Mouse (Mus musculus) Muller cell, postnatal 12 days (primary cell): Measurements from ENCODE around the gene Ugt1a7c.

Experiments
- DNase-seq: peaks from one replicate; pipeline ENCODE4 v3.0.0-alpha.2; 2015; ENCODE audit errors: inconsistent ontology term

Gene Ugt1a7c

GRCm38 (mm10) chr1:88260604-88261377 is 165.9 kb downstream of the Ugt1a7c start:
- no peak for DNase-seq

DNA sequence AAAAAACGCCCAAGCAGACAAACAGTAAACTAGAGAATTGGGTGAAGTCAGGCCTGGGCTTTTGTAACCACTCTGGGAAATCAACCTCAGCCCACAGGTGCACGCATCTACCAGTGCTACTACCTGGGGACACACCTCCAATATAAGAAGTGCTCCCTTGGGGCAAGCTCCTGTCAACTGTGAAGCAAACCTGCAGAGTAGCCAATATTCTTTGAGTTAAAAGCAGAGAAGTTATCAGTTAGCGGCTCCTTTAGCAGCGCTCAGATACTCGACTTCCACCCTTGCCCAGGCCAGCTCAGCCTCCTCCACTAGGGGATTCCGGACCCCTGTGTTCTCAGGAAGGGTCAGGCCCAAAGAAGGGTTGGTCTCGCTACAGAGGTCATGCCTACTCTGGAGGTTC is 166.8 kb downstream of the Ugt1a7c start:
- DNase-seq, result no peak

DNA sequence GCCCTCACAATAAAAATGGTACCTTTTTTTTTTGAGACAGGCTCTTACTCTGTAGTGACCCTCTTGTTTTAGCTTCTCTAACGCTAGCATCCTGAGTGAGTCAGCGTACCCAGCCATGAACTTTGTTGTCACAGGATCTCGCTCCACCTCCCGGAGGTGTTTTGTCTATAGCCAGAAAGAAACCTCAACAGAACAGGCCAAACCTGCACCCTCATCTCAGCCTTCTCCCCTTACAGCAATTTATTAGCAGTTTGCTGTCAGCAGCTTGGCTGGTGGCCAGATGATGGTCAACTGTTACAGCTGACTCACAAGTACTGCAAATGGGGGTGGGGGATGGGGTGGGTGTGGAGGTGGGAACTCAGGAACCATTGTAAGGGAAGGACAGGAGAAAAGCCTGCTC is 167.4 kb downstream of the Ugt1a7c start:
- DNase-seq, result peak; percentile 95

- DNase-seq, result no peak
Measured at GRCm38 (mm10) chr1:88262961-88263360, 168.1 kb downstream of the Ugt1a7c start.

DNA sequence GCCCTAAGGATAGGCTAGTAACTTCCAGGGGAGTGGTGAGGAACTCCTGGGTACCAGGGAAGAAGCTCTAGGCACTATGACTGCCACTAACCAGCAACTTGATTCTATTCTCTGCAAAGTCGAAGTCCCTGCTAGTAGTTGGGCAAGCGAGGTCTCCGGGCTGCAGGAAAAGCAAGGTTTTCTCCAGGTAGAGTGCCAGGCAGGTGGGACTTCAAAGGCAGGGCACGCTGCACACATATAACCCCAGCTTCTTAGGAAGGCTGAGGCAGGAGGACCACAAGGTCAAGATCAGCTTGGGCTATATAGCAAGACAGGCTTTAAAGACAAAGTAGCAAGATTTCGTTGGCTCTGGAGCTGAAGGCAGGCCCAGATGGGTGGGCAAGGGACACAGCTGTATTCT is 168.9 kb downstream of the Ugt1a7c start:
- DNase-seq, result no peak

DNA sequence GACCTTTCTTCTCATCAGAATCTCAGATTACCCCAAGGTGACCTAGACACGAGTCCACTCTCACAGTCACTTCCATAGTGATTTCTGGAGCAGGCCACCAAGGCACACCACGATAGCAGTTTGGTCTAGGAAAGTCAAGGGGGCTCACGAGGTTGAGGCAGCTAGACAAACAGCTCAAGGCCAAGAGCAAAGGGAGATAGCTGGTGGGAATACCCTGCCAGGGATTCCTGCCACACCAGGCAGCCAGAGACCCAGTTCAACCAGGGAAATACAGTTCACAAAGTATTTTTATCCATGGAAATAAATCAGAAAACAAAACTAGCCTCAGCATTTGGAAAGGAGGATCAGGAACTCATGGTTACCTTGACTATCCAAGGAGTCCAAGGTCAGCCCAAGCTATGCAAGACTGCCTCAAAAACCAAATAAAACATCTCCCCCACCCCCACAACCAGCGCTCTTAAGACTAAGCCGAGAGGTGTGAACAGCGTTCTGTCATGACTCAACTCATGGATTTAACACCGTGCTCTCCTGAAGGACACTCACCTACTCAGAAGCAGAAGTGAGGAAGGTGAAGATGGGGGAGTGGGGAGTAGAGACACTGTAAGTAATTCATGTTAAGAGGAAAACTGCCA is 169.5 kb downstream of the Ugt1a7c start:
- no peak for DNase-seq

GRCm38 (mm10) chr1:88264869-88265240 is 170.0 kb downstream of the Ugt1a7c start:
- no peak for DNase-seq

- DNase-seq, result no peak
Measured at GRCm38 (mm10) chr1:88266123-88266522, 171.3 kb downstream of the Ugt1a7c start.

DNA sequence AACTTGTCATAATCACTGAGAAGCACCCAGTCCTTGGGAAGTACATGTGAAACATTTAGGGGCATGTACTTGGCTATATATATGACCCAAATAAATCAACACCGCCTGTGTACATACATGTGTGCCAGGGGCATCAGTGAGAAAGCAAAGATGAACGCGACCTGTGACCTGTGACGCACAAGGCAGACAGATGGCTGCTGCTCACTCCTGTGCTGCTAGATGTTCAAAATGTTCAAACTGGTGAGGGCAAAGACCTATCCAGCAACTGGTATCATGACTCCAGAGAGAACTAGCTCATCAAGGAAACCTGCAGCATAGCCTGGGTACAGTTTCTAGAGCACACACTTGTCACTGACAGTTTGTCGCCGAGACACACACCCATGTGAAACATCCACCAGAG is 172.6 kb downstream of the Ugt1a7c start:
- DNase-seq, result no peak

DNA sequence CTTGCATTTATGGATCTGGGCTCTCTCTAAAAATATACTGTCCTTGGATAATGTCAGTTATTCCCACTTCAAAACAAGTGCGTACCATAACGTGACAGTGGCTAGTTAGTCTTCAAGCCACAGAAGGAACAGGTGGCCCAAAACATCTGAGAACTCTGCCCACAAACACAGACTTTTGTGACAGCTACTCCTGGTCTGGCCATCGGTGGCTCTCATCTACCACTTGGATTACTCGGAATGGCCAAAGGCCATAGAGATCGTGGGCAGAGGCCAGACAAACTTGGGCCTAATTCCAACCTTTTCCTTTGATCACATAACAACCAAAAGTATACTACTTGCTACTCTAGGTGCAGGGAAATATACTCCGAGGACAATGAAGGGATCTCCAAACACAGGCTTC is 173.2 kb downstream of the Ugt1a7c start:
- DNase-seq, result no peak
